8 mouse cellular contexts compared by ENCODE assay signal in genomic region chr8:106893481-106894156, GRCm38 (mm10). TPM values are rescaled to one million over a fixed set of nuclear protein-coding genes. Genes with fewer than 3 reads are reported as not detected.
DNase-seq lines count a peak whose midpoint lies in the region; ATAC-seq and TF ChIP-seq lines count a peak whose summit lies in the region.

Gene Utp4 (plus strand): TSS chr8:106893636.

- H3ac ChIP-seq in myocyte (ENCODE audit: control insufficient read depth, insufficient read length): peak within 1 kb of the TSS; percentile 81

- DNase-seq in brain, embryonic 14.5 days (ENCODE audit: low read depth): peak; percentile 94
- peak; percentile 92 for DNase-seq in heart, embryonic 10.5 days (ENCODE audit: low spot score)
- peak; percentile 88 for DNase-seq in liver, embryonic 11.5 days (ENCODE audit: low spot score)
- peak; percentile 85 to 94 for DNase-seq in spleen, postnatal 4 days (ENCODE audit: low spot score in 2 of 2)

- peak; percentile 90 for ATAC-seq in CD4-positive, CD25-positive, alpha-beta regulatory T cell, adult 4 months
- ATAC-seq in erythroblast, adult 5-6 weeks (replicated peaks; ENCODE audit: low FRiP score, poor library complexity, severe bottlenecking): peak; percentile 95
- peak; percentile 93 for ATAC-seq in kidney, embryonic 15.5 days (replicated peaks; ENCODE audit: low FRiP score)
- ATAC-seq in liver, embryonic 11.5 days (replicated peaks; ENCODE audit: low FRiP score): peak; percentile 94

- H3K4me1 ChIP-seq in heart, embryonic 10.5 days: peaks cover 18% of the 10 kb centered on the region
- H3K4me1 ChIP-seq in kidney, embryonic 15.5 days: peaks cover 43% of the 10 kb centered on the region
- H3K4me1 ChIP-seq in liver, embryonic 11.5 days (replicated peaks; ENCODE audit: control insufficient read depth, insufficient read depth, low read length): peaks cover 18% of the 10 kb centered on the region

- peak within 1 kb of the TSS; percentile 100 for H3K27ac ChIP-seq in heart, embryonic 10.5 days
- H3K27ac ChIP-seq in kidney, embryonic 15.5 days: peak within 1 kb of the TSS; percentile 97
- peak within 1 kb of the TSS; percentile 92 for H3K27ac ChIP-seq in liver, embryonic 11.5 days (ENCODE audit: low read depth, low read length)

- peak within 1 kb of the TSS; percentile 91 for H3K4me3 ChIP-seq in heart, embryonic 10.5 days
- H3K4me3 ChIP-seq in kidney, embryonic 15.5 days (replicated peaks): peak within 1 kb of the TSS; percentile 99
- H3K4me3 ChIP-seq in liver, embryonic 11.5 days (ENCODE audit: low read depth, low read length): peak within 1 kb of the TSS; percentile 93
- peak within 1 kb of the TSS; percentile 68 for H3K4me3 ChIP-seq in myocyte

- H3K9me3 ChIP-seq in heart, embryonic 10.5 days: no peaks in the 10 kb centered on the region
- no peaks in the 10 kb centered on the region for H3K9me3 ChIP-seq in kidney, embryonic 15.5 days (replicated peaks)
- H3K9me3 ChIP-seq in liver, embryonic 11.5 days (ENCODE audit: control insufficient read depth, low read length): no peaks in the 10 kb centered on the region

- H3K4me2 ChIP-seq in kidney, embryonic 15.5 days: peak within 1 kb of the TSS; percentile 72
- peak within 1 kb of the TSS; percentile 79 for H3K4me2 ChIP-seq in liver, embryonic 11.5 days
- H3K4me2 ChIP-seq in myocyte (ENCODE audit: low read depth): peak within 1 kb of the TSS; percentile 80

- H3K27me3 ChIP-seq in heart, embryonic 10.5 days (ENCODE audit: insufficient read depth, poor library complexity, severe bottlenecking): no peaks in the 10 kb centered on the region
- H3K27me3 ChIP-seq in kidney, embryonic 15.5 days: no peaks in the 10 kb centered on the region
- H3K27me3 ChIP-seq in liver, embryonic 11.5 days (replicated peaks; ENCODE audit: control insufficient read depth, insufficient read depth, low read length): no peaks in the 10 kb centered on the region
- no peaks in the 10 kb centered on the region for H3K27me3 ChIP-seq in myocyte (ENCODE audit: control insufficient read depth, insufficient read depth, insufficient read length)

- no peak for TF ChIP-seq CTCF in brain, embryonic 14.5 days (IDR thresholded peaks at IDR 0.05; ENCODE audit: borderline replicate concordance, extremely low read depth, insufficient read depth, insufficient read length)

- peak; percentile 96 for TF ChIP-seq POLR2A in brain, embryonic 14.5 days (IDR thresholded peaks at IDR 0.05; ENCODE audit: borderline replicate concordance, extremely low read depth, insufficient read depth, insufficient read length, poor library complexity, severe bottlenecking)
- peak; percentile 91 for TF ChIP-seq POLR2A in myocyte (IDR thresholded peaks at IDR 0.05; ENCODE audit: insufficient read length, low read depth)

- H3K9ac ChIP-seq in kidney, embryonic 15.5 days: peak within 1 kb of the TSS; percentile 96
- H3K9ac ChIP-seq in liver, embryonic 11.5 days (ENCODE audit: low read depth, low read length): peak within 1 kb of the TSS; percentile 98

- H3K36me3 ChIP-seq in heart, embryonic 10.5 days: peaks cover 35% of the 10 kb centered on the region
- peaks cover 40% of the 10 kb centered on the region for H3K36me3 ChIP-seq in kidney, embryonic 15.5 days
- H3K36me3 ChIP-seq in liver, embryonic 11.5 days (ENCODE audit: control insufficient read depth, insufficient read depth, low read length): peaks cover 18% of the 10 kb centered on the region
- H3K36me3 ChIP-seq in myocyte (ENCODE audit: control insufficient read depth, insufficient read depth): peaks cover 22% of the 10 kb centered on the region

- 3% methylated on average over 63 of the region's 63 CpGs for WGBS in heart, embryonic 10.5 days
- under 1% methylated on average over 63 of the region's 63 CpGs for WGBS in kidney, embryonic 15.5 days
- WGBS in liver, embryonic 11.5 days: under 1% methylated on average over 62 of the region's 63 CpGs

- H3K79me2 ChIP-seq in myocyte (ENCODE audit: control insufficient read depth, insufficient read depth): peaks cover 70% of the 10 kb centered on the region

TF ChIP-seq in myocyte, 11 proteins besides CTCF, POLR2A, EP300 and RAD21:
- TF ChIP-seq SRF (IDR thresholded peaks at IDR 0.05; ENCODE audit: control insufficient read depth, insufficient read length, low read depth): no peak
- no peak for TF ChIP-seq TCF12 (IDR thresholded peaks at IDR 0.05; ENCODE audit: insufficient read depth, poor library complexity, severe bottlenecking)
- no peak for TF ChIP-seq MAX (IDR thresholded peaks at IDR 0.05; ENCODE audit: low read depth)
- TF ChIP-seq MYOD1 (IDR thresholded peaks at IDR 0.05; ENCODE audit: control insufficient read depth in 1 of 3, insufficient read length in 2 of 3, low read depth in 2 of 3): no peak
- peak; percentile 11 for TF ChIP-seq USF1 (IDR thresholded peaks at IDR 0.05; ENCODE audit: low read depth)
- peak; percentile 59 for TF ChIP-seq E2F4 (IDR thresholded peaks at IDR 0.05; ENCODE audit: insufficient read depth)
- TF ChIP-seq MYOG (IDR thresholded peaks at IDR 0.05; ENCODE audit: control insufficient read depth in 1 of 3, insufficient read depth in 1 of 3, insufficient read length in 2 of 3, low read depth in 2 of 3): peak in 1 of 3 experiments; percentile 4
- peak; percentile 67 for TF ChIP-seq POLR2AphosphoS2 (IDR thresholded peaks at IDR 0.05; ENCODE audit: insufficient read length, low read depth)
- no peak for TF ChIP-seq REST (IDR thresholded peaks at IDR 0.05; ENCODE audit: insufficient read depth, insufficient read length)
- no peak for TF ChIP-seq CEBPB (IDR thresholded peaks at IDR 0.05; ENCODE audit: insufficient read depth, poor library complexity, severe bottlenecking)
- no peak for TF ChIP-seq TCF3 (IDR thresholded peaks at IDR 0.05; ENCODE audit: insufficient read length, low read depth)

RNA-seq across cellular contexts. Expression of gene Utp4, which starts in this region (rescaled TPM):
- polyA plus RNA-seq in CD4-positive, CD25-positive, alpha-beta regulatory T cell, adult 4 months (2017; shearing (Covaris generic)): 10 to 100 TPM; 53.2 to 64.3 TPM
- polyA plus RNA-seq in brain, embryonic 14.5 days (2012; rRNA removed): 32.4 and 40.2 TPM in 2 replicates
- total RNA-seq in erythroblast, adult 5-6 weeks (2015; ENCODE audit: low replicate concordance): 12.7 and 22.6 TPM in 2 replicates
- 5.4 and 9.1 TPM in 2 replicates for total RNA-seq in erythroblast, adult 5-6 weeks (2017; ENCODE audit: low replicate concordance)
- polyA plus RNA-seq in heart, embryonic 10.5 days (2016; fragmentation: Nextera tagmentation; extraction: Ambion mirVana): 61.5 and 79.9 TPM in 2 replicates
- polyA plus RNA-seq in kidney, embryonic 15.5 days (2015; fragmentation: Nextera tagmentation; extraction: Ambion mirVana): 85.8 and 86.4 TPM in 2 replicates
- polyA plus RNA-seq in liver, embryonic 11.5 days (2014; fragmentation: Nextera tagmentation; extraction: Ambion mirVana): 111 and 120 TPM in 2 replicates
- polyA plus RNA-seq in myocyte (2012; fragmentation: generic; extraction: Trizol): 45.8 TPM

Comparison
In these comparisons a context has a peak if more than half of its experiments do, and no peak if none do; other contexts are left out.
1. Peak in every context shown above with its lines: DNase-seq, ATAC-seq, H3K4me3 ChIP-seq and H3K27ac ChIP-seq.